Mouse (Mus musculus): ENCODE data around the gene Baiap3.
"Not testable (repeated sequence)": the region's sequence is repeated elsewhere in the genome, so short reads cannot be mapped to it uniquely, and the experiment has no call there.

Baiap3 gene

DNA sequence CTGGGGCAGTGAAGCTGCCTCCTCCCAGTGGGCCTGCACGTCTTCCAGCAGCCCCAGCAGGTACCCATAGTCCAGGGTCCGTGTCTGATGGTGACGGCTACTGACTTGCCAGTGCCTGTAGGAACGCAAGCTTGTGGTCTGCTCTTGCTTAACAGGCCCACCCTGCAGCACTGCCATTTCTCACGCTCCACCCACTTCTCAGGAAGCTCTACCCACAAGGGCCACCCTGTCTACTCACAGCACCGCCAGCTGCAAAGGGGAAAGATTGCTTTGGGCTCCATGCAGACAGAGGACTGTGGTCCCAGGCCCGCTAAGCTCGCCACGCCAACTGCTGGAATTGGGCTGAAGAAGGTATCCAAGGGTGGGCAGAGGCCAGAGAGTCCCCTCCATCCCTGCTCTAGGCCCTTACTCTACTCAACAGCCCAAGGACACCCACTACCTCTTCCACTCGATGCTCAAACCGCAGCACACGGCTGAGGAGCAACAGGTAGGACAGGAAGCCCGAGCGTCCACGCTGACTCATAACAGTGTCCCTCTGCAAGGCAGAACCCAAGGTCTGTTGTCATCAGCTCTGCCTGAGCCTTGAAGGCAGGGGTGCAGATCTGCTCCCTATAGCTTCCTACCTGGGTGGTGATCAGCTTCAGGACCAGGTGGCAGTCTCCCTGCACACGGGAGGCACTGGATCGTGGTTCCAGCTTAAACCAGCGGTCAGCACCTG, 8.0 kb downstream of the Baiap3 start:
- no peak for DNase-seq (ENCODE audit: low read depth)

DNA sequence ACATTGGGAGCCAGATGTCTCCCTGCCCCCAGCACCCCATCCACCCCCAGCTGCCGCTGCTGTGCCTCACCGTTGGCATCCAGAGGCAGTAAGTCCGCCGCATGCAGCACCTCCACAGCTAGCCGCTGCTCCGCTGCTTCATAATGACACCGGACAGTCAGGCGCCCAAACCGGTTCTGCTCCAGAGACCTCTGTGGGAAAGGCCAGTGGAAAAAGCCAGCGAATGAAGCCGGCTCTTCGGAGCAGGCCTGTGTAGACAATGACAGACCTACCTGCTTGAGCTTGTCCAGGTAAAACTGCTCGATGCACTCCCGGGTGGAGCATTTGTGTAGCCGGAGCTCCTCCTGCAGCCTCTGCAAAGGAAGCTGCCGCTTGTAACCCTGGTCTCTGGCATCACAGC, 11.9 kb downstream of the Baiap3 start:
- no peak for DNase-seq (ENCODE audit: low read depth)

- DNase-seq (ENCODE audit: low read depth) = peak; percentile 31
Measured at GRCm38 (mm10) chr17:25243131-25243780, 12.9 kb downstream of the Baiap3 start.

GRCm38 (mm10) chr17:25239695-25240636, 16.2 kb downstream of the Baiap3 start, which contains the start of the genes Gnptg and Tsr3:
TSS of gene Gnptg (minus strand) at chr17:25240124.
TSS of gene Tsr3 (plus strand) at chr17:25240170.
- peak; percentile 97 for DNase-seq (ENCODE audit: low read depth)

DNA sequence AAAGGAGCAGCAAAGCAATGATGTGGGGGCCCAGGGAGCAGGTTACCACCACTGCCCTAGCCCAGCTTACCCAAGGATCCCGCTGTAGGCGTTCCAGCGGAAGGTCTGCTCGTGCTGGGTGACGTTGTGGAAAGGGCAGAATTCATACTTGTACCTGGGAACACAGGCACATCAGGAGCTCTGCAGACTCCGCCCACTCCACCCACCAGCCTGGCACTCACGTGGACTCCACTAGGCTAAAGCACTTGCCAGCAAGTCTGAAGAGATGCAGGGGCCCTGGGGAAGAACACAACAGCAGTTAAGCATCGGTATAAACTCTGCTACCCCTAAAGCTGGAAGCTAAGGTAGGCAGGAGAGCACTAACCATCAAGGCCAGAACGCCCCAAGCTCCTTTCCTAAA, 20.5 kb downstream of the Baiap3 start:
- no peak for DNase-seq (ENCODE audit: low read depth)

DNA sequence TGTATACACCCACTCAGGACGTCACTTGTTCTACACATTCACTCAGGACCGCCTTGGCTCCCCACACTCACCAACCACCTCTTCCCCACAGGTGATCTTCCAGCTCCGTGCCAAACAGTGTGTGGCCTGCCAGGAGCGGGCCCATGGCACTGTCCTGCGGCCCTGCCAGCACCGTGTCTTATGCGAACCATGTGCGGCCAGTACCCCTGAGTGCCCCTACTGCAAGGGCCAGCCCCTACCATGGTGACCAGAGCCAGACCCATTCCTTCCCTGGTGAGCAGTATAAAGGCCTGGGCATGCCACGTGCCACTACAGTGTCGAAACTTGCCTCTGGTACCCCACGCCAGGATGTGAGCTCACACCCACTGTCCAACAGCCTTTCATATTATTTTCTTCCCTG, 24.5 kb downstream of the Baiap3 start:
- not testable (repeated sequence) for DNase-seq (ENCODE audit: low read depth)

DNA sequence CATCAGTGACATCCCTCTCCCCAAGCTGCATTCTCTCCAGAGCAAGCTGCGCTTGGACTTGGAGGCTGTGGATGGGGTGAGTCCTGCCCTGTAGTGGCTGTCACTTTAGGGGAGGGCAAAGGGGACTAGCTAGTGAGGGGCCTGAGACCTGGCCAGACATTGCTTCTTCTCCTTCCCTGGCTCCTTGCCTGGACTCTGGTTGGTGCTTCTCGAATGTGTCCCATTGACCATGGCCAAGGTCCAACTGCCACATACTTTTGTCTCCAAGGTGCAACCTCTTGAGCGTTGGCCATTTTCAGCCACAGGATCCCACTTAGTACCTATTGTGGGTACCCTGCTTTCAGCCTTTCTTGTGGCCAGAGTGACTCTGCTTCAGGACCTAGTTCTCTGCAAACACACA, 25.5 kb downstream of the Baiap3 start:
- no peak for DNase-seq (ENCODE audit: low read depth)

GRCm38 (mm10) chr17:25230014-25230655, 26.0 kb downstream of the Baiap3 start:
- DNase-seq (ENCODE audit: low read depth) = not testable (repeated sequence)

GRCm38 (mm10) chr17:25227991-25228390, 28.2 kb downstream of the Baiap3 start:
- no peak for DNase-seq (ENCODE audit: low read depth)

GRCm38 (mm10) chr17:25225659-25226058, 30.5 kb downstream of the Baiap3 start:
- DNase-seq (ENCODE audit: low read depth) = no peak

GRCm38 (mm10) chr17:25224586-25225222, 31.5 kb downstream of the Baiap3 start:
- DNase-seq (ENCODE audit: low read depth) = no peak

DNA sequence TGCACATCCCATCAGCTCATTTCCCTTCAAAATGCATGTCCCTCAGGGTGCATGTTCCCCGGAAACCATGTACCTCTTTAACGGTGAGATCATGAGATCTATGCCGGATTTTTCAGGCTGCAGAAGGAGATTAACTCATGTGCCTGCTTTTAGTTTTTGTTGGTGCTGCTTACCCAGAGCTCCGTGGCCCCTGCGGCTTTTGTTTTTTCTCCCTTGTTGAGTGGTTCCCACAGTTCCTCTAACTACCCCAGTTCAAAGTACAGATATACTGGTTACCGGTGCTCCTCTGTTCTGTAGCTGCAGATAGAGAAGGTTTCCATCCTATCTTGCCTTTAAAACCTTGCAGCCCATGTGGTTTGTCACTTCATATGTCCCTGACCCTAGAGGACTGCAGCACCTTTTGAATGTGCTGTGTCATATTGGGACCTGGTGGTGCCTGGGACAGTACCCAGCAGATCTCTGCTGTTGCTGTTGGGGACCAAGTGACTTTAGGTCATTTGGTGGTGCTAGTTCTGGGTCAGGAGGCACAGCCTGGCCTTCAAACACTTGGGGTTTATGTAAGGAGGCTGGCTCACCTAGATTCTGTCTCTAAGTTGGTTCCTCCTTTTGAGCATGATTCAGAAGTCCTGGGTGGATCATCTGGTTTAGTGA, 33.1 kb downstream of the Baiap3 start:
- DNase-seq (ENCODE audit: low read depth) = peak; percentile 9

GRCm38 (mm10) chr17:25222504-25222940, 33.6 kb downstream of the Baiap3 start:
- not testable (repeated sequence) for DNase-seq (ENCODE audit: low read depth)

- peak; percentile 80 for DNase-seq (ENCODE audit: low read depth)
Measured at GRCm38 (mm10) chr17:25221821-25222503, 34.2 kb downstream of the Baiap3 start.

- DNase-seq (ENCODE audit: low read depth) = no peak
Measured at GRCm38 (mm10) chr17:25220746-25221145, 35.4 kb downstream of the Baiap3 start.

DNA sequence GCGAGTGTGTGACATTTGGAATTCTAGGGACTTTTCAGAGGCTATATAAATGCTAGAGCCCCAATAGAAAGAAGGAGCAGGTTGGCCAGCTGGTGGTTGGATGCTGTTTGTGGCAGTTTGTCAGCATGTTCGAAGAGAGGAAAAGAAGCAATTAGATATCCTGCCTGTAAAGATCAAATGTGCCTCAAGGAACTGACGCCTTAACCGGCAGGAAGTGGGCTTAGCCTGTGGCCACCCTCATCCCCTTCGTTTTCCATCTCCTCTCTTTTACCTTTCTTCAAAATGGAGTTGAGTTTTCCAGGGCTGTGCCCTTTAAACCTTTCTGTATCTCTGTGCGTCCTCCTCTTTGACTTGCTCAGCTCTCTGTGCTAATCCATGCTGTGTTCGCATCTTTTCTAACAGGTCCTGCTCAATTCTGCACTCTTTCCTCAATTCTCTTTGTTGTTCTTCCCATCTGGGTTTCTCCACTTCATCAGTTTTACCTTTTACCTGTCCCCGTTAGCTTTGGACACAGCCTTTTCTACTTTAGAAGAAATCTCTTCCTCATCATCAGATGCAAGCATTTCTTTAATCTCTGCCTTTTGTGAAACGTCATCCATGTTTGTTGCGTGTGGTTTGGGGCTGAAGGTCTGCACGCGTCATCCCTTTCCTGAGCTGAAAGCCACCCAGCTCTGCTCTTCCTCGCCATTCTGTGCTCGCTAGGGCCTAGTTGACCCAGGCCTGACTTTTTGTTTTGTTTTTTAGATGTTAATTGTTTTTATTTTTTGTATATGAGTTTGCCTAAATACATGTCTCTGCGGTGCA, 36.5 kb downstream of the Baiap3 start:
- DNase-seq (ENCODE audit: low read depth) = no peak

DNA sequence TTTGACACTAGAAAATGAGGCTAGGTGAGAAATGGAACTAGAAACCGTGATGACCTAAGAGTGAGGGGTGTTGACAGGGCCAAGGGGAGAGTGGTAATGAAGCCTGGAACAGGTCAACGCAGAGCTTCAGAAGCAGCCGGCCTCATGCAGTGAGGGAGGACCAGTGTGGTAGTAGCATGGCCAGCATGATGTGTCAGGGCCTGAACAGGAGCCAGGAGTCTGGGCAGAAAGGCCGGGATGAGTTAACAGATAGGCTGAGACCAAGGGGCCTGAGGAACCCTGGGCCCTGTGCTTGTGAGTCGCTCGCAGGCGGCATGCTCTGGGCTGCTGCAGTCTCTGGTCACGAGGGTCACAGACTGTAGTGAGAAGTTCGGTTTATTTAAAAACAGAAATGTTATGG, 37.2 kb downstream of the Baiap3 start:
- peak; percentile 56 for DNase-seq (ENCODE audit: low read depth)

- no peak for DNase-seq (ENCODE audit: low read depth)
Measured at GRCm38 (mm10) chr17:25215431-25215830, 40.7 kb downstream of the Baiap3 start.

DNA sequence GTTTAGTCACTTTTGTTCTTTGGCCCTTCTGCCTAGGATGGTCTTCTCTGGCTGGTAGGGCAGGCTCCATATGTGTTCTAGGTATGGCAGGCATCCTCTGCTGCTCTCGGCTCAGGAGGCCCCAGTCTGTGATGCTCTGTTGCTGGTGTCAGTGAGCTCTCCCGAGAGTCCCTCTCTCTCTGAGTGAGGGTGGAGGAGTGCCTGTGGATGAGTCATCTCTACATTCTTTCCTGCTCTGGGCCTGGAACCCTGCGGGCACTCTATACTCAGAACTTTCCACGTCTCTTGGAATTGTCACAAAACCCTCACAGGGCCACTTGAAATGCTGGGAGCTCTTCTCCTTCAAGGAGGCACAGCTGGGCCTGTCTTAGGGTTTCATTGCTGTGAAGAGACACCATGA, 44.5 kb downstream of the Baiap3 start:
- DNase-seq (ENCODE audit: low read depth) = peak; percentile 64

All from NIH3T3 (cell line).